Comparison of ENCODE assay signal across 8 mouse cellular contexts in genomic region chr15:97963329-97963988, GRCm38 (mm10). TPM values are rescaled to one million over a fixed set of nuclear protein-coding genes. Genes with fewer than 3 reads are reported as not detected.
DNase-seq lines count a peak whose midpoint lies in the region; ATAC-seq and TF ChIP-seq lines count a peak whose summit lies in the region.

No protein-coding gene starts in this region.

- WGBS in kidney, postnatal 0 days: 8% methylated on average over 13 of the region's 13 CpGs
- WGBS in embryonic facial prominence, embryonic 13.5 days: 8% methylated on average over 13 of the region's 13 CpGs
- 15% methylated on average over 13 of the region's 13 CpGs for WGBS in limb, embryonic 10.5 days
- 10% methylated on average over 13 of the region's 13 CpGs for WGBS in neural tube, embryonic 13.5 days

- no peaks in the 10 kb centered on the region for H3K9me3 ChIP-seq in kidney, postnatal 0 days (replicated peaks; ENCODE audit: low read length)
- no peaks in the 10 kb centered on the region for H3K9me3 ChIP-seq in G1E (replicated peaks)
- no peaks in the 10 kb centered on the region for H3K9me3 ChIP-seq in embryonic facial prominence, embryonic 13.5 days
- H3K9me3 ChIP-seq in limb, embryonic 10.5 days (replicated peaks): no peaks in the 10 kb centered on the region
- H3K9me3 ChIP-seq in neural tube, embryonic 13.5 days: no peaks in the 10 kb centered on the region

- no peaks in the 10 kb centered on the region for H3K27me3 ChIP-seq in kidney, postnatal 0 days (ENCODE audit: insufficient read depth, low read length)
- no peaks in the 10 kb centered on the region for H3K27me3 ChIP-seq in G1E (ENCODE audit: insufficient read depth, low read length)
- no peaks in the 10 kb centered on the region for H3K27me3 ChIP-seq in embryonic facial prominence, embryonic 13.5 days
- H3K27me3 ChIP-seq in limb, embryonic 10.5 days (ENCODE audit: low read depth, poor library complexity, severe bottlenecking): no peaks in the 10 kb centered on the region
- H3K27me3 ChIP-seq in neural tube, embryonic 13.5 days: no peaks in the 10 kb centered on the region

- peak overlapping the region; percentile 61 for H3K4me3 ChIP-seq in kidney, postnatal 0 days (replicated peaks; ENCODE audit: low read depth, low read length)
- H3K4me3 ChIP-seq in G1E (ENCODE audit: low read depth, low read length): peak overlapping the region; percentile 74
- peak overlapping the region; percentile 66 for H3K4me3 ChIP-seq in embryonic facial prominence, embryonic 13.5 days
- H3K4me3 ChIP-seq in limb, embryonic 10.5 days: peak overlapping the region; percentile 65
- peak overlapping the region; percentile 64 for H3K4me3 ChIP-seq in neural tube, embryonic 13.5 days

- no peak for ATAC-seq in kidney, postnatal 0 days (replicated peaks; ENCODE audit: low FRiP score, low read depth)
- ATAC-seq in G1E (ENCODE audit: extremely low read depth, insufficient number of reproducible peaks, low FRiP score, poor library complexity, severe bottlenecking): no peak
- no peak for ATAC-seq in embryonic facial prominence, embryonic 13.5 days (ENCODE audit: insufficient number of reproducible peaks, insufficient read depth, low FRiP score, low TSS enrichment, low read depth)
- peak; percentile 12; the same call in 1 of the 2 replicates for ATAC-seq in neural tube, embryonic 13.5 days (ENCODE audit: low read depth)

- peak overlapping the region; percentile 69 for H3K27ac ChIP-seq in kidney, postnatal 0 days
- H3K27ac ChIP-seq in embryonic facial prominence, embryonic 13.5 days: peak overlapping the region; percentile 73
- peak overlapping the region; percentile 90 for H3K27ac ChIP-seq in limb, embryonic 10.5 days
- H3K27ac ChIP-seq in neural tube, embryonic 13.5 days (replicated peaks): peak overlapping the region; percentile 52

- peak overlapping the region; percentile 75 for H3K9ac ChIP-seq in kidney, postnatal 0 days (ENCODE audit: low read depth, low read length)
- peak overlapping the region; percentile 78 for H3K9ac ChIP-seq in embryonic facial prominence, embryonic 13.5 days
- peak overlapping the region; percentile 82 for H3K9ac ChIP-seq in neural tube, embryonic 13.5 days

- H3K4me2 ChIP-seq in kidney, postnatal 0 days (ENCODE audit: low read length): peak overlapping the region; percentile 81
- peak overlapping the region; percentile 76 for H3K4me2 ChIP-seq in embryonic facial prominence, embryonic 13.5 days
- H3K4me2 ChIP-seq in neural tube, embryonic 13.5 days: peak overlapping the region; percentile 82

- H3K36me3 ChIP-seq in kidney, postnatal 0 days (ENCODE audit: insufficient read depth, low read length): no peaks in the 10 kb centered on the region
- H3K36me3 ChIP-seq in G1E (replicated peaks): peaks cover 15% of the 10 kb centered on the region
- H3K36me3 ChIP-seq in embryonic facial prominence, embryonic 13.5 days: 0 out of 2 replicates have a peak, but pooled peaks cover under 1% of the 10 kb centered on the region
- H3K36me3 ChIP-seq in limb, embryonic 10.5 days: no peaks in the 10 kb centered on the region
- H3K36me3 ChIP-seq in neural tube, embryonic 13.5 days: peaks cover 6% of the 10 kb centered on the region; the same call in 1 of the 2 replicates

- TF ChIP-seq CTCF in kidney, postnatal 0 days (IDR thresholded peaks at IDR 0.05; ENCODE audit: low read depth): 0 out of 2 replicates have a peak, but pooled peaks have one; percentile 30
- no peak for TF ChIP-seq CTCF in G1E (IDR thresholded peaks at IDR 0.05; ENCODE audit: low read depth, low read length)

- H3K4me1 ChIP-seq in kidney, postnatal 0 days (replicated peaks; ENCODE audit: insufficient read depth, low read length): 0 out of 2 replicates have a peak, but pooled peaks cover 4% of the 10 kb centered on the region
- H3K4me1 ChIP-seq in G1E (ENCODE audit: insufficient read depth, low read depth, low read length): peaks cover 23% of the 10 kb centered on the region
- H3K4me1 ChIP-seq in embryonic facial prominence, embryonic 13.5 days: peaks cover 5% of the 10 kb centered on the region
- peaks cover 18% of the 10 kb centered on the region for H3K4me1 ChIP-seq in limb, embryonic 10.5 days
- H3K4me1 ChIP-seq in neural tube, embryonic 13.5 days (replicated peaks): peaks cover 27% of the 10 kb centered on the region

- no peak for DNase-seq in kidney, postnatal 0 days (ENCODE audit: low spot score)
- no peak for DNase-seq in kidney, adult 18-20 months
- no peak for DNase-seq in G1E (ENCODE audit: low spot score)
- DNase-seq in limb, embryonic 10.5 days (ENCODE audit: low spot score): no peak
- DNase-seq in spleen, adult 12 weeks (ENCODE audit: low spot score): no peak
- DNase-seq in cerebellum, postnatal 25 days: no peak

RNA-seq across cellular contexts. Expression of gene Tmem106c, which starts 0.5 kb away (rescaled TPM):
- 55.0 and 58.3 TPM in 2 replicates for polyA plus RNA-seq in kidney, postnatal 0 days (2015; fragmentation: Nextera tagmentation; extraction: Ambion mirVana)
- total RNA-seq in G1E (2014; fragmentation: Nextera tagmentation): 52.1 and 54.3 TPM in 2 replicates
- total RNA-seq in G1E (2017): 18.6 and 18.7 TPM in 2 replicates
- 12.5 and 19.2 TPM in 2 replicates for polyA plus RNA-seq in G1E (2012)
- polyA plus RNA-seq in embryonic facial prominence, embryonic 13.5 days (2015; fragmentation: Nextera tagmentation; extraction: Ambion mirVana): 37.8 and 38.7 TPM in 2 replicates
- 29.8 and 34.9 TPM in 2 replicates for polyA plus RNA-seq in limb, embryonic 10.5 days (2016; fragmentation: Nextera tagmentation; extraction: Ambion mirVana)
- polyA plus RNA-seq in neural tube, embryonic 13.5 days (2015; fragmentation: Nextera tagmentation; extraction: Ambion mirVana): 45.0 and 49.3 TPM in 2 replicates

RNA-seq across cellular contexts. Expression of gene Col2a1, which starts 41.0 kb away (rescaled TPM):
- polyA plus RNA-seq in kidney, postnatal 0 days (2015; fragmentation: Nextera tagmentation; extraction: Ambion mirVana): 14.8 and 16.4 TPM in 2 replicates
- total RNA-seq in G1E (2014; fragmentation: Nextera tagmentation) (not detected in 2 replicates), G1E (2017) (0.06 and 0.11 TPM in 2 replicates)
- polyA plus RNA-seq in G1E (2012): 0.01 TPM in 1 of 2 replicates, not detected in the other
- 306 and 385 TPM in 2 replicates for polyA plus RNA-seq in embryonic facial prominence, embryonic 13.5 days (2015; fragmentation: Nextera tagmentation; extraction: Ambion mirVana)
- 72.8 and 186 TPM in 2 replicates for polyA plus RNA-seq in limb, embryonic 10.5 days (2016; fragmentation: Nextera tagmentation; extraction: Ambion mirVana)
- 67.1 and 89.2 TPM in 2 replicates for polyA plus RNA-seq in neural tube, embryonic 13.5 days (2015; fragmentation: Nextera tagmentation; extraction: Ambion mirVana)

RNA-seq across cellular contexts. Expression of gene Vdr, which starts 53.0 kb away (rescaled TPM):
- polyA plus RNA-seq in kidney, postnatal 0 days (2015; fragmentation: Nextera tagmentation; extraction: Ambion mirVana): 20.6 and 22.5 TPM in 2 replicates
- total RNA-seq in G1E (2014; fragmentation: Nextera tagmentation) (0.45 and 1.1 TPM in 2 replicates), G1E (2017) (0.23 and 0.33 TPM in 2 replicates)
- 0.09 and 0.11 TPM in 2 replicates for polyA plus RNA-seq in G1E (2012)
- polyA plus RNA-seq in embryonic facial prominence, embryonic 13.5 days (2015; fragmentation: Nextera tagmentation; extraction: Ambion mirVana): 2.3 and 2.8 TPM in 2 replicates
- 0.15 and 0.23 TPM in 2 replicates for polyA plus RNA-seq in limb, embryonic 10.5 days (2016; fragmentation: Nextera tagmentation; extraction: Ambion mirVana)
- polyA plus RNA-seq in neural tube, embryonic 13.5 days (2015; fragmentation: Nextera tagmentation; extraction: Ambion mirVana): 0.07 TPM in 1 of 2 replicates, not detected in the other

Comparison
In these comparisons a context has a peak if more than half of its experiments do, and no peak if none do; other contexts are left out.
1. RNA of gene Col2a1, which starts 41.0 kb away (polyA plus RNA-seq): 306 to 385 TPM in embryonic facial prominence, embryonic 13.5 days, 72.8 to 186 TPM in limb, embryonic 10.5 days, 67.1 to 89.2 TPM in neural tube, embryonic 13.5 days and 14.8 to 16.4 TPM in kidney, postnatal 0 days; 0.01 TPM in G1E; every median in the first group is over 10 times any median in the second.
2. Peak in every context shown above with its lines, with median percentiles within 50 percentile points of each other: H3K27ac ChIP-seq, H3K4me2 ChIP-seq, H3K4me3 ChIP-seq and H3K9ac ChIP-seq.